Mouse (Mus musculus) heart, postnatal 14 days (tissue): ENCODE data around the gene Elmod3. TPM values are rescaled to one million over a fixed set of nuclear protein-coding genes. Genes with fewer than 3 reads are reported as not detected.
A peak's percentile ranks its signal among the peaks of the same experiment; 100 is the strongest.

Experiments
- DNase-seq, 2 experiments: peaks; one replicate each; pipeline ENCODE4 v3.0.0; 2021 to 2022
- intact Hi-C: fragments of 180-260 bp; cut with DNase I; formaldehyde crosslinking; loops from one replicate; pipeline ENCODE4 v1.15.1; 2025
- long read RNA-seq, 2 experiments: library from polyadenylated mRNA; stranded (forward); transcript quantifications; one replicate each; pipeline ENCODE4 v2.0.0; 2021
- total RNA-seq, 2 experiments: library from RNA; stranded (reverse); gene quantifications; 2 replicates each; pipeline ENCODE4 v1.2.3; 2021

The Elmod3 gene
- 10 to 100 TPM; 16.7 to 19.2 TPM for total RNA-seq
- long read RNA-seq, experiment 1, transcript Elmod3-201 (12 exons, 2,122 nt): major isoform, 6 of 20 reads
- long read RNA-seq, experiment 1, partial matches to known transcripts: 3 of 20 reads
- long read RNA-seq, experiment 1, other reads (novel, unspliced or antisense): 6 of 20 reads
- long read RNA-seq, experiment 2, transcript Elmod3-201 (12 exons, 2,122 nt): major isoform, 5 of 20 reads
- long read RNA-seq, experiment 2, partial matches to known transcripts: 4 of 20 reads
- long read RNA-seq, experiment 2, other reads (novel, unspliced or antisense): 7 of 20 reads

DNA sequence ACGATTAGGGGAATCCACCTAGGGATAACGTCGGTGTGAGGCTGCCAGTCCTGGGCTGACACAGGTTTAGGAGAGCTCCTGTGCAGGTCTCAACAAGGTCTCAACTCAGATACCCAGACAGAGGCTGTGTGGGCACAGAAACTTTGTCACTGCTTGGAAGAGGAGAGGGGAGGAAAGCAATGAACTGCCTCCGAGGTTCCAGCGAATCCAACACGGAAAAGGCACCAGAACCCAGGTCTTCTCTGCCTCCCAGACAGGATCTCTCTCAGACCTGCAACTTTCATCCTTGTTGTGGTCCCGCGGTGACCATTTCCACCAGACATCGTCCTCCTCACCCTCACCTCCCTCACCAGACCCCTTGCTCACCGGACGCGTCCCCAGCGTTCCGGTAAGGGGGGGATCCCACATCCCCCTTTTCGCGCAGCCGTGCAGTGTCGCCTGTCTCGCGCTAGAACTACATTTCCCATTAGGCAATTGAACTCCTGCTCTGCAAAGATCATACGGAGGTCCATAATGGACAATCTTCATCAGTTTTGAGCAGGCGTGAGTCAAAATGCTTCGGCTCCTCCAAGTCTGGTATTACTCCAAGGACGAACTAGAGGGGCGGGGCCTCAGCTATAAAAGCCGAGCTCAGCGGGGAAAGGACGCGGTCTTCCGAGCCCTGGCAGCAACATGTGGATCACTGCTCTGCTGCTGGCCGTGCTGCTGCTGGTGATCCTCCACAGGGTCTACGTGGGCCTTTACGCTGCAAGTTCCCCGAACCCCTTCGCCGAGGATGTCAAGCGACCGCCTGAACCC is at the start of gene Elmod3, which contains the start of gene Retsat:
TSS of gene Elmod3 (minus strand) at position 458 of the 798 bp plus-strand sequence.
TSS of gene Retsat (plus strand) at position 520 of the 798 bp plus-strand sequence.
- intact Hi-C loops: no loop called here
- peak; percentile 92 to 96 for DNase-seq

- intact Hi-C loops: loop anchor here (2.0 kb wide), 2 partner anchors 19 to 141 kb away; partner anchors contain the start of gene Tcf7l1
- peak; percentile 70 to 82 for DNase-seq
These were observed 49.2 kb upstream of the Elmod3 start for GRCm38 (mm10) chr6:72647383-72647820.

- DNase-seq: no peak
- intact Hi-C loops: no loop called here
These were observed 47.2 kb upstream of the Elmod3 start for GRCm38 (mm10) chr6:72645364-72645763.

GRCm38 (mm10) chr6:72644576-72644975 is 46.4 kb upstream of the Elmod3 start:
- DNase-seq: no peak
- intact Hi-C loops: no loop called here

- DNase-seq: no peak
- intact Hi-C loops: no loop called here
These were observed 43.2 kb upstream of the Elmod3 start for GRCm38 (mm10) chr6:72641218-72641954.

DNA sequence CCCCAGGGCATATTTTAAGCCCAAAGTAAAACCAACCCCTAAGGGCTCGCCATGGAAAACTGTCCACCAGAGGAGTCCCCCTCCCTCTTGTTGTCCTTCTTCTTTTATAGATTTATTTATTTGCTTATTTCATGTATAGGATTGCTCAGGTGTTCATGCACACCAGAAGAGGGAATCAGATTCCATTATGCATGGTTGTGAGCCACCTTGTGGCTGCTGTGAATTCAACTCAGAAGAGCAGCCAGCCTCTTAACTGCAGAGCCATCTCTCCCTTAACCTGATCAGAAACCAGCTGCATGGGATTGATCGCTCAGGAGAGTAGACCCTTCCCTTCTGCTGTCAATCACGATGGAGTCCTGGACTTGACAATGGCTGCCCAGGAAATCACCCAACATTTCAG is 38.7 kb upstream of the Elmod3 start:
- intact Hi-C loops: loop anchor here (1.0 to 10.0 kb wide), 3 partner anchors 152 to 518 kb away; partner anchors contain the start of gene Tcf7l1
- no peak for DNase-seq

DNA sequence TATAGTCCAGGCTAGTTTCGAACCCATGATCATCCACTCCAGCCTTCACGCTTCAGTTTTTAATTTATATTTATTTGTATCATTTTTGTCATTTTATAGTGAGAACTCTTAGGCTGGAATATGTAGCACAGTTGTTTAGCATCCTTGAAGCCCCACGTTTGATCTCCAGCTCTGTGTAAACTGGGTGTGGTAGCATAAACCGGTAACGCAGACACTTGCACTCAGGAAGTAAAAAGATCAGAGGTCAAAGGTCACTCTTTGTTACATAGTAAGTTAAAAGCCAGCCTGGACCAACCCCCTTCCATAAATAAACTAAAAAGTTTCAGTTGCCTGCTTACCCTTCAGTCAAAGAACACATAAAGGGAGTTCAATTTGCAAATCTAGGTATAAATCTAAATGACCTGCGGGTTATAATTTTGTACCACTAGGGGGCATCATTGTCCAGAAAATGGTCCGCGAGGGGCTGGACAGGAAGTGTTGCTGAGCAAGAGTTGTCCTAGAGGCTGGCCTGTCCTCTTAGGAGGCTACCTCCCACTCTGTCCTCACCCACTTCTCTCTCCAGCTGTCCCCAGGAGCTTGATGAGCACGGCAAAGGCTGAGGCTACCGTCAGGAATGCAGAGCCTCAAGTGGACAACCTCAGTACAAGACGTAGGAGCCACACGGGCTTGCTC is 37.7 kb upstream of the Elmod3 start:
- peak; percentile 56 to 79 for DNase-seq
- intact Hi-C loops: loop anchor here (1.0 to 10.0 kb wide), 3 partner anchors 153 to 519 kb away; partner anchors contain the start of gene Tcf7l1

GRCm38 (mm10) chr6:72634311-72634710 is 36.1 kb upstream of the Elmod3 start:
- intact Hi-C loops: loop anchor here (5.0 to 10.0 kb wide), 2 partner anchors 33 to 520 kb away; no protein-coding TSS in a partner anchor

GRCm38 (mm10) chr6:72631700-72632099 is 33.5 kb upstream of the Elmod3 start:
- intact Hi-C loops: loop anchor here (5.0 to 10.0 kb wide), 2 partner anchors 36 to 523 kb away; no protein-coding TSS in a partner anchor
- DNase-seq: no peak

More at GRCm38 (mm10) chr6:72634311-72634710, 36.1 kb upstream of the Elmod3 start:
- no peak for DNase-seq

GRCm38 (mm10) chr6:72630961-72631360 is 32.7 kb upstream of the Elmod3 start:
- intact Hi-C loops: loop anchor here (5.0 to 10.0 kb wide), 2 partner anchors 36 to 524 kb away; no protein-coding TSS in a partner anchor
- no peak for DNase-seq

DNA sequence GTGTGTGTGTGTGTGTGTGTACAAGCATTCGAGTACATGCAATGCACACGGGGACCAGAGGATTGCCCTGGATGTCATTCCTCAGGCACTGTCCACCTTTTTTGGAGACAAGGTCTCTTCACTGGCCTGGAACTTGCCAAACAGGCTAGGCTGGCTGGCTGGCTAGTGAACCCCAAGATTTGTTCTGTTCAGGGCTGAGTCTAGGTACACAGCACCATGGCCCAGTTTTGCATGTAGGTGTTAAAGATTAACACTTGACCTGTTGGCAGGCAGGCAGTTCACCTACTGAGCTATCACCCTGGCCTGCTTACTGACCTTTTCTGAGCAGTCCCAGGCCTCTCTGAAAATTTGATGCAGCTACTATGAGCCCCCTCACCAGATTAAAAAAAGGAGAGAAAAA is 32.2 kb upstream of the Elmod3 start:
- intact Hi-C loops: loop anchor here (5.0 to 10.0 kb wide), 2 partner anchors 37 to 524 kb away; no protein-coding TSS in a partner anchor
- DNase-seq: no peak

DNA sequence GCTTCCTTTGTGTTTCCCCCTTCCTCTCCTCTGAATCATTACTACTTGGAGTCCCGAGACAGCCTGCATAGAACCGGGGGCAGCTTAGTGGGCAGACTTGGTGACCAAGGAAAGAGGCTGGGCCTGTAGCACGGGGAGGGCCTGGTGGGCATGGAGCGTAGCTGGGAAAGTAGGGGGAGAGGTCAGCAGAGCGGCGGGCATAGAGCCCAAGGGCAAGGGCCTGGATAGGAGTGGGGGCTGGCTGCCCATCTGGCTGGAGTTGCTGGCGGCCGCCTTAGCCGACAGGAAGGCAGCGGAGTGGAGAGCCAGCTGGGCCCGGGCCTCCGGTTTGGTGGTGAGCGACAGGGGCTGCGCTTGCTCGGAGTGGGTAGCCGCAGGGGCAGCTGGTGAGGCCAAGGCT is 29.1 kb upstream of the Elmod3 start:
- intact Hi-C loops: no loop called here
- no peak for DNase-seq

GRCm38 (mm10) chr6:72626391-72626790 is 28.2 kb upstream of the Elmod3 start:
- no peak for DNase-seq
- intact Hi-C loops: no loop called here

DNA sequence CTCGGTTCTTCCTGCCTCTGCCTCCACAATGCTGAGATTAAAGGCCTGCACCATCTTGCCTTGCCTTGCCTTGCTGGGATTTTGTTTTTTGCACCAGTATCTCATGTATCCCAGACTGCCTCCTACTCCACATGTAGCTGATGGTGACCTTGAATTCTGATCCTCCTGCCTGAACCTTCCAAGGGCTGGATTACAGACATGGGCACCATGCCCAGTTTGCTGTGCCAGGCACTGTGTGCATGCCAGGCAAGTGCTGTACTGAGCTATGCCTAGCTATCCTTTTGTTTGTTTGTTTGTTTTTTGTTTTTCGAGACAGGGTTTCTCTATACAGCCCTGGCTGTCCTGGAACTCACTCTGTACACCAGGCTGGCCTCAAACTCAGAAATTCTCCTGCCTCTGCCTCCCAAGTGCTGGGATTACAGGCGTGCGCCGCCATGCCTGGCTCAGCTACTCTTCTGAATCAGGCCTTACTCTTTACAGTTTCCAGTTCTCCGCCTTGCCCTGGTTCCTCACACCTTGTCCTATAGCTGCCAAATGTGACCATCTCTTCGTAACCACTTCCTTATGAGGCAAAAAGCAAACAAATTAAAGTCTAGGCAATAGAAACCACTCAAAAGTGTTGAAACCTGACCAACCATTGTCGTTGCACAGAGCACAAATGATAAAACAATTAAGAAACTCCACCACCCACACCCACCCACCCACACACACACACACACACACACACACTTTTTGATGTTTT is 25.6 kb upstream of the Elmod3 start:
- DNase-seq: peak; percentile 40 to 44
- intact Hi-C loops: no loop called here

- intact Hi-C loops: no loop called here
- no peak for DNase-seq
These were observed 24.7 kb upstream of the Elmod3 start for GRCm38 (mm10) chr6:72622917-72623316.

DNA sequence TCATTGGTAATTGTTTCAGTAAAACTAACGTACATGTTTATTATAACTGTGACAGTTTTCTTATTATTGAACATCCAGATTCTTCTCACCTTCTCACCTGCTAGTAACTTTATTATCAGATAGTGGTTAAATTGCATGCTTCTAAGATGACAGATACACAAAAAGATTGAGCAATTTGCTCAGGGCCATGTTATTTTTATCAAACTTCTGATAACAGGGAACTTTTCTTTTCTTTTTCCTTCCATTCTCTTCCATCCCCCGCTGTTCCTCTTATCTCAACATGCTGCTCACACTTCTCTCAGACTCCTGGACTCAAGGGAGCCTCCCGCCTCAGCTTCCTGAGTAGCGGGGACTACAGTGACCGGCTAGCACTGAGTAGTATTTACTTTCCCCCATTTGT is 22.7 kb upstream of the Elmod3 start:
- no peak for DNase-seq

DNA sequence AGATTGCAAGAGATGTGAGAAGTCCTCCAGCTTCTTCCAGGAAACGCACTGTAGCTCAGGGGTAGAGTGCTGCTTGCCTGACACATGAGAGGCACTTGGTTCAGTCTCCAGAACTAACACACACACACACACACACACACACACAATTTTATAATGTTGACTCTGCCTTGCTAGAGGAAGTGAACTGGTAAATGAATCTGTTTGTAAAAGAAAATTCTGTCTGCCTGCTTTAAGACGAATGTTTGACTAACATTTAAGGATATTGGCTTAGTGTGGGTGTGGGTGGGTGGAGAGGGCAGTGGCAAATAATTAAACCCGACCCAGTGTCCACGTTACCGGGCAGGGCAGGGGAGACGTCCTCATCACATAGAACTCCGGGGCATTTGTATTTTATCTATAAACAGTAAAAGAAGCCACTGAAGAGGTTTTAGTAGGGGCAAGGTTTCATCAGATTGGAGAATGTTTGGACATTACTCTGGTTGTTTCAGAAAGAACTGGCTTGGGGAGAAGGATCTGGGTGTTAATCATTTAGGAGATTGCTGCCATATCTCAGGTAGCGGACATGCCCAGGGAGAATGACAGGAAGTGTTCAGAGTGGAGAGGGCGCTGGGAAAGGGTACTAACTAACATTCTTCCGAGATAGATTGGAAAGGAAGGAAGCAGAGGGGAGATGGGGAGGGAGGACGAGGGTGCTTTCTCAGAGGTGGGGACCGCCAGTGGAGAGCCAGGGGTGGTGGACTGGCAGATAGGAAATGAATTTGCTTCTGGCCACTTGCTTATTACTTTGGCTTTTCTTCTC is 21.7 kb upstream of the Elmod3 start:
- intact Hi-C loops: no loop called here
- no peak for DNase-seq

More for the DNA sequence above, 22.7 kb upstream of the Elmod3 start:
- intact Hi-C loops: no loop called here

DNA sequence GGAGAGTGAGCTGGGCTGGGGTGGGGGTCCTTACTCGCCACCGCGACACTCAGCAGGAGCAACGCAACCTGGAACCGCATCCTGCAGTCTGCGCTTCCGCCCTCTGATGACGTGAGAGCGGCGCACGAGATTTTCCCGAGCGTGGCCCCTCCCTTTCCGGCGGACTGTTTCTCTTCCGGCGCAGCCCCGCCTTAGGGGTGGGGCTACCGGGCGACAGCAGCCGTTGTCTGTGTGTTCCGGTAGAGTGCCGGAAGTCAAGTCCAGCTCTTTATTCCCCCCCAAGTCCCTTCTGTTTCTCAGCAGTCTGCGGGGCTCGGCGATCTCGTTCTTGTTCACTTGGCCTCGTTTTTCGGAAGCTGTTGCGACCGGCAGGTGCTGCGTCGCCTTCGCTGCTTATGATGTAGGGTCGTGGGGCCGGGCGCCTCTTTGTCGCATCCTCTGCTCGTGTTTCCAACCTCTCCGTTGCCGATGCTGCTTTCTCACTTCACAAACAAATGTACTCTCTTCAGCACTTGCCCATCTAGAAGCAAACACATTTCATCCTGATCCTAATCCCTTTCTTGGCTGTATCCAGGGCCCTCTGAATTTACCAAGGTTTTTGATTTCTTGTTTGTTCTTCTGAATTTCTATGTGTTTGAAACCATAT is 18.6 kb upstream of the Elmod3 start, which contains the start of gene Tgoln1:
TSS of gene Tgoln1 (minus strand) at position 358 of the 646 bp plus-strand sequence.
- intact Hi-C loops: no loop called here
- peak; percentile 93 to 95 for DNase-seq
